Mouse (Mus musculus) midbrain, embryonic 14.5 days (tissue): ENCODE measurements around the gene Dnmbp. TPM values are rescaled to one million over a fixed set of nuclear protein-coding genes. Genes with fewer than 3 reads are reported as not detected.

ENCODE experiments used
- ATAC-seq: fragments of 200-750 bp; cut with Nextera tagmentation; 2 replicates; pipeline ENCODE4 v1.8.0; 2017; ENCODE audit warnings: moderate number of reproducible peaks, moderate library complexity; ENCODE audit not compliant: low FRiP score, low TSS enrichment
- DNase-seq: peaks from one replicate; pipeline ENCODE4 v3.0.0-alpha.2; 2015
- H3K27ac ChIP-seq: fragments of 300-500 bp; sonication (generic); replicated peaks from 2 replicates; pipeline ENCODE4 v1.5.1; 2014; ENCODE audit warnings: mild to moderate bottlenecking, low read depth, low read length, moderate library complexity
- H3K27me3 ChIP-seq: fragments of 300-500 bp; sonication (generic); 2 replicates; pipeline ENCODE4 v1.6.1; 2014; ENCODE audit warnings: low read length, control low read depth, mixed read lengths; ENCODE audit not compliant: control insufficient read depth, insufficient read depth
- H3K36me3 ChIP-seq: fragments of 300-500 bp; sonication (generic); 2 replicates; pipeline ENCODE4 v1.6.1; 2014; ENCODE audit warnings: low read length, control low read depth; ENCODE audit not compliant: control insufficient read depth, insufficient read depth
- H3K4me1 ChIP-seq: fragments of 300-500 bp; sonication (generic); 2 replicates; pipeline ENCODE4 v1.6.1; 2014; ENCODE audit warnings: mild to moderate bottlenecking, antibody characterized with exemption, low read length, control low read depth; ENCODE audit not compliant: control insufficient read depth, insufficient read depth
- H3K4me2 ChIP-seq: fragments of 300-500 bp; sonication (generic); 2 replicates; pipeline ENCODE4 v1.6.1; 2014; ENCODE audit warnings: mild to moderate bottlenecking, low read length, moderate library complexity
- H3K4me3 ChIP-seq: fragments of 300-500 bp; sonication (generic); replicated peaks from 2 replicates; pipeline ENCODE4 v1.5.1; 2014; ENCODE audit warnings: low read depth, low read length
- H3K9ac ChIP-seq: fragments of 300-500 bp; sonication (generic); replicated peaks from 2 replicates; pipeline ENCODE4 v1.6.1; 2014; ENCODE audit warnings: mild to moderate bottlenecking, low read length, moderate library complexity
- H3K9me3 ChIP-seq: fragments of 300-500 bp; sonication (generic); 2 replicates; pipeline ENCODE4 v1.6.1; 2016; ENCODE audit warnings: low read length, control low read depth, mixed read lengths; ENCODE audit not compliant: control insufficient read depth
- WGBS: fragments of 180-500 bp; shearing (Covaris S2); extraction: QIAGEN DNeasy Blood & Tissue Kit; methylation state at CpG from one replicate; pipeline ENCODE4 v1.1.7; 2014; 5-methylcytosine and 5-hydroxymethylcytosine counted together
- polyA plus RNA-seq: library from polyadenylated mRNA; unstranded; fragments of >200 nt; fragmentation: Nextera tagmentation; extraction: Ambion mirVana; gene quantifications from 2 replicates; pipeline ENCODE4 v1.2.1, GENCODE M21; 2014

The Dnmbp gene
- polyA plus RNA-seq, 1 experiment from 2014 or later = 8.6 TPM

DNA sequence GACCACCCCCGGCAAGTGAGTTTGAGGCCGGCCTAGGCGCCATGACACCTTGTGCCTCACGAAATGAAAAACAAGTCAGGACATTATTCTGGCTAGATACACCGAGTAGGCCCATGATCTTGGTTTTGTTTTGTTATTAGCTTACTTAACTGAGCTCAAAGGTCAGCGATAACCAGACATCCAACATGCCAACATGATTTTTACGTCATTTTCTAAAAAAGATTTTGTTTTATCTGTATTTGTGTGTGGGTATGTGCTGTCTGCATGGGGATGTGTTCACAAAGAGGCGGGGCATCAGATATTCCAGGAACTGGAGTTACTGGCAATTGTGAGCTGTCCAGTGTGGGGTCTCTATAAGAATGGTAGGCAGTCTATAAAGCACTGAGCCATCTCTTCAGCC, 32.1 kb upstream of the Dnmbp start:
- Histone ChIP-seq H3K4me1 (no peaks in the 10 kb centered on the region), H3K9ac (no peak overlapping the region), H3K4me2 (no peak overlapping the region), H3K4me3 (no peak overlapping the region), H3K36me3 (no peaks in the 10 kb centered on the region), H3K9me3 (no peaks in the 10 kb centered on the region), H3K27ac (no peak overlapping the region), H3K27me3 (no peaks in the 10 kb centered on the region)
- ATAC-seq (no peak), DNase-seq (no peak)
- WGBS = 93% methylated on average over 8 of the region's 8 CpGs

- Histone ChIP-seq H3K4me2 (no peak overlapping the region), H3K4me3 (no peak overlapping the region), H3K4me1 (no peaks in the 10 kb centered on the region), H3K27ac (no peak overlapping the region), H3K27me3 (no peaks in the 10 kb centered on the region), H3K9me3 (no peaks in the 10 kb centered on the region), H3K36me3 (no peaks in the 10 kb centered on the region), H3K9ac (no peak overlapping the region)
- ATAC-seq (no peak), DNase-seq (no peak)
- 42% methylated on average over 10 of the region's 11 CpGs for WGBS
These were observed 28.5 kb upstream of the Dnmbp start for GRCm38 (mm10) chr19:43968436-43969026.

- 75% methylated on average over 2 of the region's 2 CpGs for WGBS
- Histone ChIP-seq H3K27ac (no peak overlapping the region), H3K9me3 (no peaks in the 10 kb centered on the region), H3K9ac (no peak overlapping the region), H3K27me3 (no peaks in the 10 kb centered on the region), H3K4me2 (no peak overlapping the region), H3K4me3 (no peak overlapping the region), H3K4me1 (no peaks in the 10 kb centered on the region), H3K36me3 (no peaks in the 10 kb centered on the region)
- ATAC-seq = no peak
- no peak for DNase-seq
These were observed 26.5 kb upstream of the Dnmbp start for GRCm38 (mm10) chr19:43966481-43966880.

DNA sequence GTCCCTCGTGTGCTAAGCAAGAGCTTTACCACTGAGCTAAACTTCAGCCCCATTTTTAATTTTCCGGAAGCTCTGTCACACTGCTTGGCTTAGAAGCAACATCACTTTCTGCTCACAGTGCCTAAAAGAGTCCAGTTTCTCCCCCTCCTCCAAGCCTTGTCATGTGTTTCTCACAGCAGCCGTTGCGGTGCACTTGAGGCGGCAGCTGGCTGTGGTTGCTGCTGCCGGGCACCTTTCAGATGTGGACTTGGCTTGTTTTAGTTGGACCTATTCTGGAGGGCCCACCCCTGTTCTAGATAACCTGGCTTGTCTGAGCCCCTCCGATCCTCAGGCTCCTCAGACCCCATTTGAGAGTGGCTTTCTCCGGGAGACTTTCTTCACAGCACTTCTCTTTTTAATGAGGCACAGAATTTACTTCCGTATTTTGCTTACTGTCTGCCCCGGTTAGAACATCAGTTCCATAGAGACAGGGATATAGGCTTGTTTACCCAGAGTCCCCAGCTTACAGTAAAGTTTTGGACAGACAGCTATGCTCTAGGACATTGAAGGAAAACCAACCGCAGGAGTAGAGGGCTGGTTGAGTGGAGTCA, 25.6 kb upstream of the Dnmbp start:
- H3K4me1 ChIP-seq = no peaks in the 10 kb centered on the region
- no peaks in the 10 kb centered on the region for H3K9me3 ChIP-seq
- H3K4me3 ChIP-seq = no peak overlapping the region
- H3K9ac ChIP-seq = no peak overlapping the region
- ATAC-seq (no peak), DNase-seq (no peak)
- 88% methylated on average over 11 of the region's 11 CpGs for WGBS
- no peak overlapping the region for H3K4me2 ChIP-seq
- no peaks in the 10 kb centered on the region for H3K36me3 ChIP-seq
- no peak overlapping the region for H3K27ac ChIP-seq
- no peaks in the 10 kb centered on the region for H3K27me3 ChIP-seq

GRCm38 (mm10) chr19:43962795-43963194, 22.8 kb upstream of the Dnmbp start:
- no peak overlapping the region for H3K27ac ChIP-seq
- 65% methylated on average over 9 of the region's 9 CpGs for WGBS
- no peaks in the 10 kb centered on the region for H3K9me3 ChIP-seq
- ATAC-seq = no peak
- H3K9ac ChIP-seq = no peak overlapping the region
- H3K4me1 ChIP-seq = no peaks in the 10 kb centered on the region
- H3K4me2 ChIP-seq = no peak overlapping the region
- no peak for DNase-seq
- no peaks in the 10 kb centered on the region for H3K36me3 ChIP-seq
- no peaks in the 10 kb centered on the region for H3K27me3 ChIP-seq
- H3K4me3 ChIP-seq = no peak overlapping the region

GRCm38 (mm10) chr19:43961185-43961584, 21.2 kb upstream of the Dnmbp start:
- H3K27ac ChIP-seq = no peak overlapping the region
- no peak overlapping the region for H3K4me3 ChIP-seq
- H3K9me3 ChIP-seq = no peaks in the 10 kb centered on the region
- H3K9ac ChIP-seq = no peak overlapping the region
- 81% methylated on average over 2 of the region's 2 CpGs for WGBS
- H3K36me3 ChIP-seq = no peaks in the 10 kb centered on the region
- no peaks in the 10 kb centered on the region for H3K4me1 ChIP-seq
- H3K4me2 ChIP-seq = no peak overlapping the region
- ATAC-seq = no peak
- no peaks in the 10 kb centered on the region for H3K27me3 ChIP-seq
- no peak for DNase-seq

- Histone ChIP-seq H3K4me1 (no peaks in the 10 kb centered on the region), H3K27me3 (no peaks in the 10 kb centered on the region), H3K4me3 (no peak overlapping the region), H3K27ac (no peak overlapping the region), H3K9me3 (no peaks in the 10 kb centered on the region), H3K9ac (no peak overlapping the region), H3K36me3 (no peaks in the 10 kb centered on the region), H3K4me2 (no peak overlapping the region)
- WGBS = 90% methylated on average over 11 of the region's 11 CpGs
- DNase-seq (no peak), ATAC-seq (no peak)
These were observed 20.0 kb upstream of the Dnmbp start for GRCm38 (mm10) chr19:43960014-43960413.

DNA sequence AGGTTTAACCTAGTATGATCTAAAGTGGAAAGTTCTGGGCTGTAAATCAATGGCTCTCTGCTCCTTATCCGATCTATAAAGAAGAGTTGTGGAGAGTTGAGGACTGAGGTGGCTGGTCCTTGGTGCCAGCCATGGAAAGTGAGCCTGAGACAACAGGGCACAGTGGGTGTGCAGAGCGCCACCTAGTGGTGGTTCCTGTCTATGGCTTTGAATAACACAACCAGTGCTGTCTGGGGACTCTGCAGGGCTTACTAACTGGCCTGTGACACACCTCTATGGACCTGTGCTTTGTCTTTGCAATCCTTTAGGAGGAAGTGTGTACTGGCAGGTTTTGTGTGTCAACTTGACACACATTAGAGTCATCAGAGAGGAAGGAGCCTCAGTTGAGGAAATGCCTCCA, 19.2 kb upstream of the Dnmbp start:
- no peak for ATAC-seq
- no peak overlapping the region for H3K4me3 ChIP-seq
- WGBS = 39% methylated on average over 2 of the region's 2 CpGs

GRCm38 (mm10) chr19:43957881-43958280, 17.9 kb upstream of the Dnmbp start:
- no peak for ATAC-seq
- Histone ChIP-seq H3K4me2 (no peak overlapping the region), H3K4me1 (no peaks in the 10 kb centered on the region), H3K36me3 (no peaks in the 10 kb centered on the region), H3K27me3 (no peaks in the 10 kb centered on the region), H3K9ac (no peak overlapping the region), H3K9me3 (no peaks in the 10 kb centered on the region), H3K4me3 (no peak overlapping the region), H3K27ac (no peak overlapping the region)
- WGBS = 85% methylated on average over 4 of the region's 4 CpGs
- no peak for DNase-seq

More for the DNA sequence above, 19.2 kb upstream of the Dnmbp start:
- Histone ChIP-seq H3K9ac (no peak overlapping the region), H3K36me3 (no peaks in the 10 kb centered on the region), H3K4me1 (no peaks in the 10 kb centered on the region), H3K9me3 (no peaks in the 10 kb centered on the region), H3K4me2 (no peak overlapping the region), H3K27me3 (no peaks in the 10 kb centered on the region), H3K27ac (no peak overlapping the region)
- DNase-seq = peak; percentile 79
